Mouse (Mus musculus): ENCODE data around the gene Rhbdf1. TPM values are rescaled to one million over a fixed set of nuclear protein-coding genes. Genes with fewer than 3 reads are reported as not detected.

The Rhbdf1 gene
- total and polyA plus RNA-seq, 3 experiments = 24.7 to 37.6 (median 34.2) TPM

- H3K4me2 ChIP-seq (ENCODE audit: insufficient read depth, low read depth, poor library complexity, severe bottlenecking) = no peak overlapping the region
- H3K36me3 ChIP-seq (replicated peaks in 1 of 2; ENCODE audit: control insufficient read depth in 1 of 2, insufficient read depth in 1 of 2, low read length in 1 of 2) = peaks cover 60 to 78% of the 10 kb centered on the region in 2 experiments
- no peaks in the 10 kb centered on the region for H3K79me2 ChIP-seq (replicated peaks; ENCODE audit: control insufficient read depth, extremely low read depth, insufficient read depth, poor library complexity, severe bottlenecking)
- H3K4me3 ChIP-seq (replicated peaks in 1 of 3; ENCODE audit: low read depth in 2 of 3, low read length in 2 of 3, poor library complexity in 1 of 3) = no peak overlapping the region
- dilution Hi-C loops (cut with MboI; ENCODE audit: extremely low pct_ligation_motif_present, extremely low pct_unique_long_range_greater_than_20kb, low sequenced_read_pairs) (no loop called here), in situ Hi-C loops (cut with MboI; ENCODE audit: low pct_ligation_motif_present, low pct_unique_long_range_greater_than_20kb, low sequenced_read_pairs) (loop anchor here (10.0 kb wide), 1 partner anchor 45 kb away; no protein-coding TSS in a partner anchor)
- H3K27me3 ChIP-seq (replicated peaks) = peaks cover under 1% of the 10 kb centered on the region
- peaks cover 0 to 37% of the 10 kb centered on the region in 2 experiments; a peak in 2 of 4 replicates for H3K4me1 ChIP-seq (ENCODE audit: control insufficient read depth in 1 of 2, insufficient read depth in 2 of 2)
- no peak overlapping the region for H3K27ac ChIP-seq (ENCODE audit: insufficient read depth, low read depth)
- TF ChIP-seq BHLHE40 (IDR thresholded peaks at IDR 0.05; ENCODE audit: low read depth, low read length) (no peak), USF2 (conservative IDR thresholded peaks at IDR 0.05; ENCODE audit: low read depth, low read length) (no peak), EP300 (IDR thresholded peaks at IDR 0.05; ENCODE audit: low read length) (no peak), ZMIZ1 (IDR thresholded peaks at IDR 0.05; ENCODE audit: low read depth, low read length) (no peak), CHD1 (IDR thresholded peaks at IDR 0.05; ENCODE audit: low read depth, low read length) (no peak), RCOR1 (conservative IDR thresholded peaks at IDR 0.05; ENCODE audit: low read depth, low read length) (no peak), ZC3H11A (IDR thresholded peaks at IDR 0.05; ENCODE audit: low read depth, low read length) (no peak), SMC3 (IDR thresholded peaks at IDR 0.05; ENCODE audit: low read depth, low read length) (no peak), RAD21 (IDR thresholded peaks at IDR 0.05; ENCODE audit: low read depth, low read length) (no peak; the same call in 1 of the 2 replicates), KAT2A (IDR thresholded peaks at IDR 0.05; ENCODE audit: insufficient replicate concordance, low read length) (no peak), MAFK (IDR thresholded peaks at IDR 0.05; ENCODE audit: insufficient replicate concordance, low read length) (no peak), MXI1 (IDR thresholded peaks at IDR 0.05; ENCODE audit: low read depth, low read length) (no peak), CHD2 (IDR thresholded peaks at IDR 0.05; ENCODE audit: low read length) (no peak), ZNF384 (IDR thresholded peaks at IDR 0.05; ENCODE audit: low read depth, low read length) (no peak)
- no peaks in the 10 kb centered on the region for H3K9me3 ChIP-seq (replicated peaks; ENCODE audit: low read length)
- no peak for DNase-seq (ENCODE audit: extremely low read depth)
- H3K9ac ChIP-seq (ENCODE audit: insufficient read depth, low read depth) = no peak overlapping the region
Observed at GRCm38 (mm10) chr11:32230220-32230619, 8.1 kb upstream of the Rhbdf1 start.

GRCm38 (mm10) chr11:32228292-32228845 lies 6.3 kb upstream of the Rhbdf1 start:
- dilution Hi-C loops (cut with MboI; ENCODE audit: extremely low pct_ligation_motif_present, extremely low pct_unique_long_range_greater_than_20kb, low sequenced_read_pairs) (no loop called here), in situ Hi-C loops (cut with MboI; ENCODE audit: low pct_ligation_motif_present, low pct_unique_long_range_greater_than_20kb, low sequenced_read_pairs) (no loop called here)
- H3K79me2 ChIP-seq (replicated peaks; ENCODE audit: control insufficient read depth, extremely low read depth, insufficient read depth, poor library complexity, severe bottlenecking) = no peaks in the 10 kb centered on the region
- H3K27ac ChIP-seq (ENCODE audit: insufficient read depth, low read depth) = no peak overlapping the region
- H3K4me1 ChIP-seq (ENCODE audit: control insufficient read depth in 1 of 2, insufficient read depth in 2 of 2) = peaks cover 0 to 47% of the 10 kb centered on the region in 2 experiments; a peak in 2 of 4 replicates
- H3K9me3 ChIP-seq (replicated peaks; ENCODE audit: low read length) = peaks cover 2% of the 10 kb centered on the region
- H3K36me3 ChIP-seq (replicated peaks in 1 of 2; ENCODE audit: control insufficient read depth in 1 of 2, insufficient read depth in 1 of 2, low read length in 1 of 2) = peaks cover 42 to 59% of the 10 kb centered on the region in 2 experiments
- no peak overlapping the region for H3K4me3 ChIP-seq (replicated peaks in 1 of 3; ENCODE audit: low read depth in 2 of 3, low read length in 2 of 3, poor library complexity in 1 of 3)
- H3K27me3 ChIP-seq (replicated peaks) = peaks cover 17% of the 10 kb centered on the region
- DNase-seq (ENCODE audit: extremely low read depth) = no peak
- H3K4me2 ChIP-seq (ENCODE audit: insufficient read depth, low read depth, poor library complexity, severe bottlenecking) = no peak overlapping the region
- H3K9ac ChIP-seq (ENCODE audit: insufficient read depth, low read depth) = no peak overlapping the region
- TF ChIP-seq ZMIZ1 (IDR thresholded peaks at IDR 0.05; ENCODE audit: low read depth, low read length) (no peak), ZKSCAN1 (IDR thresholded peaks at IDR 0.05; ENCODE audit: borderline replicate concordance, low read depth, low read length) (no peak), RAD21 (IDR thresholded peaks at IDR 0.05; ENCODE audit: low read depth, low read length) (no peak), MEF2A (IDR thresholded peaks at IDR 0.05; ENCODE audit: borderline replicate concordance, low read depth, low read length) (no peak), BHLHE40 (IDR thresholded peaks at IDR 0.05; ENCODE audit: low read depth, low read length) (no peak)

Data from CH12.LX (cell line).